Mouse (Mus musculus): Measurements from ENCODE around the gene Rab27a. TPM values are rescaled to one million over a fixed set of nuclear protein-coding genes. Genes with fewer than 3 reads are reported as not detected.
"Not testable (repeated sequence)": the region's sequence is repeated elsewhere in the genome, so short reads cannot be mapped to it uniquely, and the experiment has no call there.

Gene Rab27a
- total RNA-seq, 2 experiments from 2014 or later, result 2.1 TPM

- no peak overlapping the region for H3K4me3 ChIP-seq
- no peak for TF ChIP-seq CTCF (IDR thresholded peaks at IDR 0.05)
- intact Hi-C loops (cut with DNase I), result no loop called here
- H3K27ac ChIP-seq, result no peak overlapping the region
- no peak for DNase-seq
These were observed 61.1 kb downstream of the Rab27a start for GRCm38 (mm10) chr9:73105771-73106170.

- no peak for TF ChIP-seq CTCF (IDR thresholded peaks at IDR 0.05)
These were observed 68.6 kb downstream of the Rab27a start, which contains the start of gene Rsl24d1 for GRCm38 (mm10) chr9:73112919-73113906. Gene Rsl24d1, plus strand, starts transcription at chr9:73113426.

GRCm38 (mm10) chr9:73116704-73117103 is 72.0 kb downstream of the Rab27a start:
- DNase-seq; intact Hi-C loops (cut with DNase I); H3K4me3 ChIP-seq; H3K27ac ChIP-seq: not testable (repeated sequence)

More at GRCm38 (mm10) chr9:73112919-73113906, 68.6 kb downstream of the Rab27a start, which contains the start of gene Rsl24d1:
- Histone ChIP-seq H3K27ac (peak within 1 kb of the TSS; percentile 93), H3K4me3 (peak within 1 kb of the TSS; percentile 95)
- intact Hi-C loops (cut with DNase I), result no loop called here
- DNase-seq, result peak; percentile 85

GRCm38 (mm10) chr9:73118012-73118411 is 73.4 kb downstream of the Rab27a start:
- Histone ChIP-seq H3K4me3 (no peak overlapping the region), H3K27ac (no peak overlapping the region)
- no peak; the same call in 1 of the 2 replicates for TF ChIP-seq CTCF (IDR thresholded peaks at IDR 0.05)
- intact Hi-C loops (cut with DNase I), result no loop called here
- no peak for DNase-seq

GRCm38 (mm10) chr9:73121735-73122134 is 77.1 kb downstream of the Rab27a start:
- peak; percentile 38; the same call in 1 of the 2 replicates for TF ChIP-seq CTCF (IDR thresholded peaks at IDR 0.05)
- no peak for DNase-seq
- intact Hi-C loops (cut with DNase I), result no loop called here
- no peak overlapping the region for H3K27ac ChIP-seq
- H3K4me3 ChIP-seq, result no peak overlapping the region

- no peak for TF ChIP-seq CTCF (IDR thresholded peaks at IDR 0.05)
- intact Hi-C loops (cut with DNase I), result no loop called here
These were observed 80.5 kb downstream of the Rab27a start for GRCm38 (mm10) chr9:73125043-73125570.

GRCm38 (mm10) chr9:73127457-73127856 is 82.8 kb downstream of the Rab27a start:
- no peak overlapping the region for H3K27ac ChIP-seq
- no peak overlapping the region for H3K4me3 ChIP-seq
- no peak for DNase-seq
- no peak for TF ChIP-seq CTCF (IDR thresholded peaks at IDR 0.05)
- intact Hi-C loops (cut with DNase I), result no loop called here

More at GRCm38 (mm10) chr9:73125043-73125570, 80.5 kb downstream of the Rab27a start:
- no peak overlapping the region for H3K27ac ChIP-seq
- no peak overlapping the region for H3K4me3 ChIP-seq
- no peak for DNase-seq

GRCm38 (mm10) chr9:73129875-73130274 is 85.2 kb downstream of the Rab27a start:
- TF ChIP-seq CTCF (IDR thresholded peaks at IDR 0.05), result no peak
- Histone ChIP-seq H3K27ac (no peak overlapping the region), H3K4me3 (no peak overlapping the region)
- intact Hi-C loops (cut with DNase I), result no loop called here
- DNase-seq, result no peak

- Histone ChIP-seq H3K27ac (no peak overlapping the region), H3K4me3 (no peak overlapping the region)
- no peak for TF ChIP-seq CTCF (IDR thresholded peaks at IDR 0.05)
- DNase-seq, result no peak
- intact Hi-C loops (cut with DNase I), result no loop called here
These were observed 85.9 kb downstream of the Rab27a start for GRCm38 (mm10) chr9:73130529-73130928.

- no peak for TF ChIP-seq CTCF (IDR thresholded peaks at IDR 0.05)
- DNase-seq, result no peak
- Histone ChIP-seq H3K27ac (no peak overlapping the region), H3K4me3 (no peak overlapping the region)
- intact Hi-C loops (cut with DNase I), result no loop called here
These were observed 92.8 kb downstream of the Rab27a start for GRCm38 (mm10) chr9:73137341-73137886.

Small RNA genes within 50 kb of the gene (microRNA-seq; reads per million reads assigned to microRNA genes)
- gene Gm27353, result not detected

Other genes starting within 250 kb of the Rab27a start
- under 1 TPM; 0.15 to 0.31 TPM for gene Prtg, start 238.0 kb upstream of the Rab27a start, total RNA-seq (2021)
- gene Pygo1, start 119.2 kb upstream of the Rab27a start, total RNA-seq (2021), result 10 to 100 TPM; 11.6 to 15.4 TPM
- 1 to 10 TPM in 1 of 2 experiments, under 1 TPM in 1; 0.94 to 1.4 TPM for gene Dyx1c1, start 86.1 kb upstream of the Rab27a start, total RNA-seq (2021)
- gene Gm44503, start 86.0 kb upstream of the Rab27a start, total RNA-seq (2021), result not detected
- gene Ccpg1os, start 59.5 kb upstream of the Rab27a start, total RNA-seq (2021), result 10 to 100 TPM in 1 of 2 experiments, 1 to 10 TPM in 1; 8.8 to 11.8 TPM
- gene Ccpg1, start 59.4 kb upstream of the Rab27a start, total RNA-seq (2021), result 10 to 100 TPM; 76.1 to 95.7 TPM
- gene Pigb, start 4.5 kb upstream of the Rab27a start, total RNA-seq (2021), result 1 to 10 TPM; 3.4 to 4.1 TPM
- gene Khdc3, start 57.0 kb downstream of the Rab27a start, total RNA-seq (2021), result not detected
- gene Gm20509, start 57.6 kb downstream of the Rab27a start, total RNA-seq (2021), result not detected
- gene Rsl24d1, start 68.6 kb downstream of the Rab27a start, total RNA-seq (2021), result 10 to 100 TPM; 37.3 to 45.4 TPM

Data from gastrocnemius, adult 2 months (tissue).